Mouse (Mus musculus) heart, adult 18-20 months (tissue): ENCODE measurements around the gene Hnrnpul2. TPM values are rescaled to one million over a fixed set of nuclear protein-coding genes. Genes with fewer than 3 reads are reported as not detected.
A peak's percentile ranks its signal among the peaks of the same experiment; 100 is the strongest.
"Not testable (repeated sequence)": the region's sequence is repeated elsewhere in the genome, so short reads cannot be mapped to it uniquely, and the experiment has no call there.

ENCODE experiments used
- DNase-seq, 2 experiments: peaks; one replicate each; pipeline ENCODE4 v3.0.0; 2021 to 2022; ENCODE audit warnings: mixed read lengths in 1 of 2
- total RNA-seq, 2 experiments: library from RNA; stranded (reverse); gene quantifications; 2 replicates each; pipeline ENCODE4 v1.2.3; 2021

The Hnrnpul2 gene
- total RNA-seq, 2 experiments from 2014 or later: 47.2 to 47.4 TPM

DNA sequence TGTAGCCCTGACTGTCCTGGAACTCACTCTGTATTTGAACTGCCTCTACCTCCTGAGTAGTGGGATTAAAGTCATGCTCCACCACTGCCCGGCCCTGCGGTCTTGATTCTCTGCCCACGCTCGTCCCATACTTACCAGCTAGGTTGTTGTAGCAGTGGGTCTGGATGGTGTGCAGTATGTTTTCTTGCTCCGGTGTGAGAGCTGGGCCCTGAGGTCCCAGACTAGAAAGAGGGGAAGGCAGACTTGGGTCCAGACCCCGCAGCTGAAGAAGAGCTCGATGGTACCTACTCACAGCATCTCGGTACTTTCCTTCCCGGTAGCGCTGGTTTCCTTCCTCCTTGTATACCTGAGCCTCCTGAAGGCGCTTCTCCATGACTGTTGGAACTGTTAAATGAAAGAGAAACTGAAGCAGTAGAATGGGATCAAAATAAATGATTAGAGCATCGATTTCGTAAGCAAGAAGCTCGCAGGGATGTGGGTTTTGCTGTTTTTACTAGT is 1.5 kb upstream of the Hnrnpul2 start:
- DNase-seq: no peak

DNA sequence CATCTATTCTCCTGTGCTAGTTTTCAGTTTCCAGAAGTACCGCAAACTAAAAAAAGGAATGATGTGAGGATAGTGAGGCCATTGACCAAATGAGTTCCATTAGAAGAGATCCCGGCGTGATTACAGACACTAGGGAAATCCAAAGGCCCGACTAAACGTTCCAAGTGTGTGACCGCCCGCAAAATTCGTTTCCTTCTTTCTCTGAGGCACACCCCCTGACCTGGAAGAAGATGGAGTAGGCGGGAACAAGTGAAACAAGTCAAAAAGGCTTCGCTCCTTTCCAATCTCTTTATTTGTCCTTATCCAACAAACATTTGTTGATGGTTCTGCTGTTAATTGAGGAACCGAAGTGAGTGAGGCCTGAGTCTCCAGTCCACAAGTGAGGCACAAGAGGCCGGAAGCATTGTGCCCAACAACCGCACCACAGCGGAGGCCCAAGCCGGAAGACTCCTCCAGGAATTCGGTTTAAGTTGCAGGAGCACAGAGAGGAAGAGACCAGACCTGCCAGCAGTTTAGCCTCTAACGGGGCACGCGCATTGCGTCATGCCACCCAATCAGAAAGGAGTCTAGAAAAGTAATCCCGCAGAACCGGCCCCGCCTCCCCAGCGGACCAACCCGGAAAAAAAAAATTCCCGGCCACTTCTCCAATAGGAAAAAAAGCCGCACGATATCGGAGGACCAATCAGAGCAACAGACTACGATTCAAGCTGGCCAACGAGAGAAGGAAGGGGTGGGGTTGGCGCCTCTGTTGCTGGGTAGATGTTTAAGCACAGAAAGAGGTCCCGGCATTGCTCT is 812 bp upstream of the Hnrnpul2 start, which contains the start of gene Ttc9c:
Gene Ttc9c (minus strand): TSS at position 533 of the 795 bp plus-strand sequence.
- peak; percentile 96 to 99 for DNase-seq

DNA sequence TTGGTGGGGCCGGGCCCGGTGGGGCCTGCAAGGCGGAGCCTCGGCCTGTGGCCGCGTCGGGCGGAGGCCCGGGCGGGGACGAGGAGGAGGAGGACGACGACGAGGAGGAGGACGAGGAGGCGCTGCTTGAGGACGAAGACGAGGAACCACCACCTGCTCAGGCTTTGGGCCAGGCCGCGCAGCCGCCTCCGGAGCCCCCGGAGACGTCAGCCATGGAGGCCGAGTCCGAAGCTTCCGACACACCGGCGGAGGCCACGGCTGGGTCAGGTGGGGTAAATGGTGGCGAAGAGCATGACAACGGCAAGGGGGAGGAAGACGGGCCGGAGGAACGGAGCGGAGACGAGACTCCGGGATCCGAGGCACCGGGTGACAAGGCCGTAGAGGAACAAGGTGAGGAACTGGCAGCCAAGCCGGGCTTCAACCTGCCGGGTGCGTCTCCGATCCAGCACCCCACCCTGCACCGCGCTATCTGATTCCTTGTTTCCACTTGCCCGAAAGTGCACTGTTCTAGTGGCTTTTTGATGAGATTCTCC is 680 bp downstream of the Hnrnpul2 start:
- no peak for DNase-seq

DNA sequence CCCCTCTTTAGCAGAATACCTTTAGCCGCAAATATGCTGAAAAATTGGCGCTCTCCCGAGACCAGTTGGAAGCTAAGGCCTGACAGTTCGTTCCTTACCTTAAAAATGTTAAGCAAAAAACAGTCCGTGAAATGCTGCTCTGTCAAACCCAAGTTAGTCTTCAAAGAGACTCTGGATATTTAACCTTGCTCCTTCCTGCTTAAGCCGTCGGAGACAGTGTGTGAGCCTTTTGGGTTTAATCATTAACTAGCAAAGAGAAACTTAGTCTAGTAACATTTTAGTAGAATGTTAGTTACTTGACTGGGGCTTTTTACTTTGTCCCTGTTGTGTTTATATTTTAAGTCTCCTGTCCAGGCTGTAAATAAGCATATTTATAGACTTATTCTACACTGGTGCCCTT is 1.3 kb downstream of the Hnrnpul2 start:
- DNase-seq: no peak

DNA sequence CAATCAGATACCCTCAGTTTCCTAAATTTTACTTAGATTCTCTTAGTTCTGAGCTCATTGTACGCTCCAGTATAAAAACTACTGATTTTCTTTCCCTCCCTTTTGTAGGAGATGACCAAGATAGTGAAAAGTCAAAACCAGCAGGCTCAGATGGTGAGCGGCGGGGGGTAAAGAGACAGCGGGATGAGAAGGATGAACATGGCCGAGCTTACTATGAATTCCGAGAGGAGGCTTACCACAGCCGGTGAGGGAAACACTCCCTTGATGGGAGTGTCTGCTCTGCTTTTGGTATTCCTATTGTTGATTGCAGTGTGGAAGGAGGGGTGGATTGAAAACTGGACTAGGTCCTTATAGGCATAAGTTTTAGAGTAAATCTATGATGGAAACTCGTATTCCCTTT is 2.9 kb downstream of the Hnrnpul2 start:
- no peak for DNase-seq

DNA sequence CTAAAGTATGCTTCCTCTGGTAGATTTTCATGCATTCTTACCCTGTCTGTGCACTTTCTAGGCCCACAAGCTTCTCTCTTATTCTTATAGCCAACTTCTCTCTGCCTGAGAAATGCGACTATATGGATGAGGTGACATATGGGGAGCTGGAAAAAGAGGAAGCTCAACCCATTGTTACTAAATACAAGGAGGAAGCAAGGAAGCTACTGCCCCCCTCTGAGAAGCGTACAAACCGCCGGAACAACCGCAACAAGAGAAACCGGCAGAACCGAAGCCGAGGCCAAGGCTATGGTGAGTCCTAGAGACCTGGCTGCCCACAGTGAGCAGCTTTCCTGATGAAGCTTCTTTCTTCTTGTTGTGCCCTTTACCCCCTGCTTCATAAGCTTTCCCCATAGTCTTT is 9.8 kb downstream of the Hnrnpul2 start, which contains the start of gene AC129217.1:
Gene AC129217.1 (plus strand): TSS at position 114 of the 400 bp plus-strand sequence.
- peak in 1 of 2 experiments; percentile 47 for DNase-seq

DNA sequence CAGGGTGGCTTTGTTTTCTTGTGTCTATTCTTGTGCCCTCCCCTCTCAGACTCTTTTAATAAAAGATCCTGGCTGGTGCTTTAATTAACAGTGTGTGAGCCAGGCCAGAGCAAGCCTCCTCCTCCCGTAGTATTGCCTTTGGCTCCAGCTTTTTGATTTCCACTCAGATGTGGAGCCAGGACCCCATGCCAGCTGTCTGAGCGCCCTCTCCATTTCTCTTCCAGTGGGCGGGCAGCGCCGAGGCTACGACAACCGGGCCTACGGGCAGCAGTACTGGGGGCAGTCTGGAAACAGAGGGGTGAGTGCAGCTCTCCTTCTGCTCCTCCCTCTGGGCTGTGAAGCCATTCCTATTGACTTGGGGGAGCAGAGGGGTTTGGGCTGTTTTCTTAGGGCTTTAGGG is 10.9 kb downstream of the Hnrnpul2 start:
- no peak for DNase-seq

DNA sequence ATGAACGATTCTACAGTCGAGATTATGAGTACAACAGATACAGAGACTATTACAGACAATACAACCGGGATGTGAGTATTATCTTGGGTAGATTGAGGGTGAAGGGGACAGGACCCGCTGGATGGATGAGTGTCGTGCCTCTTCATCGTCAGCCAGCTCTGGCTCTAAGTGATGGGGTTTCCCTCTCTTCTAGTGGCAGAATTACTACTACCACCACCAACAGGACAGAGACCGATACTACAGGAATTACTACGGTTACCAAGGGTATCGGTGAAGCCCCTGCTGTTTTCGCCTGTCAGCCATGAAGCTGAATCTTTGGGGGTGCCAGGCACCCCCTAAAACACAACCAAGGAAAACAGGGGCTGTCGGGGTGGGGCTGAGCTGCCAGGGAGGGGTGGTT is 11.5 kb downstream of the Hnrnpul2 start:
- no peak for DNase-seq

DNA sequence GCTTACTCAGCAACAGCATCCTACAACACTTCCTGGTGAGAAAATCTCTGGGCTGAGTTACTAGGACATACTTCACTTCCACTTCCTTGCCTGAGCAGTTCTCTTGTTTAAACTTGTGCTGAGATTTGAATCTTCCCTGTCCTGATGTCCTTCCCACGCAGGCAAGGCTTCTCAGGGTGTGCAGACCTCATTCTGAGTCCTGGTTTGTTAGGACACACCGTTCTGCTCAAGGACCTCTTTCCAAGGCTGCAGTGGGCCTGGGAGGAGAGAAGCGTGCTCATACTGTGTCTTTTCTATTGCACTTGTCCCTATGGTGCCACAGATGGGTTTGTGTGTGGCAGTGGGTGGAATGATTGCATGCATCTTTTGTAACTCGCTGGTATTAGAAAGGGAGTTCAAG is 13.2 kb downstream of the Hnrnpul2 start:
- no peak for DNase-seq

DNA sequence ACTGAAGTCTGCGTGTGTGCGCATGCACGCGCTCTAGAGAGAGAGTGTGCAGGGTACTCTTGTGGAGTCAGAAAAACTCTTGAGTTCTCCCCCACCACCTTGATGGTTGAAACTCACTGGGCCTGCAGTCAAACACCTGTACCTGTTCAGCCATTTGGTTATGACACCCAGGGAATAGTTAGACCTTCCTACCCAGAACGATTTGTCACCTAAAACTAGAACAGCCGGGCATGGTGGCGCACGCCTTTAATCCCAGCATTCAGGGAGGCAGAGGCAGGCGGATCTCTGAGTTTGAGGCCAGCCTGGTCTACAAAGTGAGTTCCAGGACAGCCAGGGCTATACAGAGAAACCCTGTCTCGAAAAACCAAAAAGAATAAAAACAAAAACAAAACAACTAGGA is 16.5 kb downstream of the Hnrnpul2 start:
- not testable (repeated sequence) for DNase-seq

DNA sequence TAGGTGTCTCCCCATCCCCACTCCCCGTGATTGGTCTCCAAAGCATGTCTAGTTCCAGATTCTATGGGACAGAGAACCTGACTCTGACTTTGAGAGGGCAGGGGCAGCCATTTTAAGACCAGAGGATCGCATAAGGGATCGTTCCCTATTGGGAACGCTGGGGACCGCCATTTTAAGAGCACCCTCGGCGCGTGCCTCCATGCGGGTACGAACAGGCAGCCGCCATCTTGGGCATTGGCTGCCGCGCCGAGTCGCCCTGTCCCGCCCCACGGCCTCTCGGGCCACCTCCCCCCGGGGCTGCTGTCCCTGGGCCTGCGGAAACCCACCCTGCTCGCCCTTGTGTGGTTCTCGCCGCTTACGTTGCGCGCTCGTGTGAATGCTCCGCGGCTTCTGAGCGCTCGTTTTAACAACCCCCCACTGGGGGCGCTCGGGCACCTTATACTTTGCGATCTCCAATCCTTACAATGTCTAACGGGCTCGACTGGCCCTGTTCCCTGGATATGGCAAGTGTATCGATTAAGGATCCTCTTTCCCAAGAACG is 17.5 kb downstream of the Hnrnpul2 start, which contains the start of gene Bscl2:
Gene Bscl2 (plus strand): TSS at position 217 of the 541 bp plus-strand sequence.
- peak; percentile 85 to 91 for DNase-seq

DNA sequence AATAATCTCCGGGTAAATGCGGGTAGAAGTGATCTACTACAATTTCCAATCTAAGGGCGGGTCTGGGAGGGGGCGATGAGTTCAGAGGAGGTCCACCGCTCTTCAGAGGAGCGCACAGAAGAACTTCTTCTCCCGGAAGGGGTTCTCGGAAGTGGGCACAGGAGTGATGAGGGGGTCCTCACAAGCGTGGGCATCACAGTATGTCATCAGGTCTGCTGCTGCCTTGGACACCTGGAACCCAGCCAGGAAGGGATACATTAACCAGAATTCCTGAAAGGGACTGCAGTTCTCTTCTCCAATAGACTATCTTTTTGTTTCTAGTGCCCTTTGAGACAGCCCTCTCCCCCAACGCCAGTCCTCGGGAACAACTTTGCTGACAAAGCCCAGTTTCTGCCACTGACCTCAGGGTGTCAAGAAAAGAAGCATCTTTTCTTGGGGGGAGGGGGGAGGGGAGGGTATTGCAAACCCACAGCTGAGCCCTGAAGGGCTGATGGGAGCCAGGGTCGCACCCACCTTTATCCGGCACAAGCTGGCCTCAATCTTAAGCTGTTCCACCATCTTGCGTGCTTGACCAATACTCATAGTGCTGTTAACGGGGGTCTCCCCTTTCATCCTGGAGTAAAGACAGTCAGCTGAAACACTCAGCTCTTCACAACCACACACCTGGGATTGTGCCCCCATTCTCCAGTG is 18.4 kb downstream of the Hnrnpul2 start:
- peak; percentile 39 to 58 for DNase-seq

DNA sequence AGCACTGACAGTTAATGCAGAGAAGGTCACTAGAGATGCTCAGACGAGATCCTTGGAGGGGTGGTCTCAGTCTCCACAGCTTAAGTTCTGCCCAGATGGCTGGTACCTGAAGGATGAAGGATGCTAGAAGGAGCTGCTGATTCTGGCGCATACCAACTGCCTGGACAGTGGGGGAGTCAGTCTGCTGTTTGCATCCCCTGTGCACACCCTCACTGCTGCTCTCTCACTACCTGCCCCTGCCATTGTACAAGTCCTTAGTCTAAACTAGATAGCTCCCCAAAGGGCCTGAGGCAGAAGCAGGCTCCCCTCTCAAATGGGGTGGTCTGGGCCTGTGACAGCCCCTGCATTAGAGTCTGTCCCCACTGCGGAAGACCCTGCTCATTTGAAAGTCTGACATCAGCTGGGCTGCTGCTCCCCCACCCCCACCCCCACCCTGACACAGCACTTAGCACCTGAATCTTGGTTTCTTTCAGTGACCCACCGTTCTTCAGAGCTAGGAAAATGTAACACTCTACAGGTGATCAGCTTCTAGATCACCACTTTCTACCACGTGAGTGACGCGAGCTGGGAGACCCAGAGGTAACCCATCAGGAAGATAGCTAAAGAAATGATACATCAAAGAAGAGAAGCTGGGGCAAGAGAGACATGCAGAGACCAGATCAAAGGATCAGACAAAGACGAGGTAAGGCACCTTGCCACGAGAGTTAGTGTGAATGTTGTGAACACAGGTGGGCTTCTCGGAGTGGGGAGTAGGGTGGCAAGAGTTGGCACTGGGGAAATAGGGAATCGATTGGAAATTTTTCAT is 19.5 kb downstream of the Hnrnpul2 start, which contains the start of gene Gng3:
Gene Gng3 (minus strand): TSS at position 92 of the 805 bp plus-strand sequence.
- DNase-seq: no peak

DNA sequence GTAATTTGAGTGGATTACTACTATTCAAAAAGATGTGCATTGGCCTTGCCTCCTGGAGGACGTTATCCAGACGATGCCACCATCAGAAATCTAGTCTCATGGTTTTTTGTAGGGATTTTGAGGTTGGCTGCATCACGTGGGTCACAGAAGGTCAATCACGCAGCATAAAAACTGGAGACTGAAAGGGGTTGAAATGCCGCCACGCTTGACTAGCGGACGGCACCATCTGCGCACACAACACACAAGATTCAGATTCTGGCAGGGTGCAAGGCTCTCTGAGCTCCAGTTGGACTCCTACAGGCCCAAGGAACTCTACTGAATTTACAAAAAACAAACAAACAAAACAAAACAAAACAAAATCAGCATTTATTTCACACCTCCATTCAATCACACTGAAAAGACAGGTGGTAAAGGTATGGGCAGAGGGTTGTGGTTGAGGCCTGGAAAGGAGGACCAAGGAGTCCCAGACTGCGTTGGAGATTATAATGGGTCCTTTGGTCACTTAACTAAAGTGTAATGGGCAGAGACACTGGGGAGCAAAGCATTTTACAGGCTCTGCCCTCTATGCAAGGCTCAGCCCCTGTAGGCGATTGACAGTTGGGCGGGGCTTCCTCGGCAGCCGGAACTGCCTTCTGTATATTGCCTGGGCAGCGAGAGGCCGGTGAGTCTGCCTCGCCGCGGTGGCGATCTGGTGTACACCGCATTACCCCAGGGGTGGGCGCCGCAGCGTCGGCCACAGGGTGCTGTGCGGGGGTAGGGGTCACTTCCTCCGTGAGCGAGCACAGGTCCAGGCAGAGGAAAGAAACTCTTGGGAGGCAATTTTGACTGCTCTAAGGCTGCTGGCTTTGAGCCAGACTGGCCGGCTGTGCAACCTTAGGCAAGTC is 20.3 kb downstream of the Hnrnpul2 start:
- DNase-seq: peak; percentile 83 to 86

DNA sequence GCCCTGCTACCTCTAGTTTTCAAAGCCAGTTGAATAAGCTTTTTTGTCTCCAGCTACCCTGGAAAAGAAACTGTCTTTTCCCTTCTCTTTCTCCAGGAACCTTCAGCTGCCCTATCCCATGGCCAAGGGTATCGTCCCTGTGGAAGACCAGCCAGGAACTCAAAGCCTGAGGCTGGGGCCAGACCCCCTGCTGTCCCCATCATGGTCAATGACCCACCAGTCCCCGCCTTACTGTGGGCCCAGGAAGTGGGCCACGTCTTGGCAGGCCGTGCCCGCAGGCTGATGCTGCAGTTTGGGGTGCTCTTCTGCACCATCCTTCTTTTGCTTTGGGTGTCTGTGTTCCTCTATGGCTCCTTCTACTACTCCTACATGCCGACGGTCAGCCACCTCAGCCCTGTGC is 21.2 kb downstream of the Hnrnpul2 start:
- DNase-seq: no peak

DNA sequence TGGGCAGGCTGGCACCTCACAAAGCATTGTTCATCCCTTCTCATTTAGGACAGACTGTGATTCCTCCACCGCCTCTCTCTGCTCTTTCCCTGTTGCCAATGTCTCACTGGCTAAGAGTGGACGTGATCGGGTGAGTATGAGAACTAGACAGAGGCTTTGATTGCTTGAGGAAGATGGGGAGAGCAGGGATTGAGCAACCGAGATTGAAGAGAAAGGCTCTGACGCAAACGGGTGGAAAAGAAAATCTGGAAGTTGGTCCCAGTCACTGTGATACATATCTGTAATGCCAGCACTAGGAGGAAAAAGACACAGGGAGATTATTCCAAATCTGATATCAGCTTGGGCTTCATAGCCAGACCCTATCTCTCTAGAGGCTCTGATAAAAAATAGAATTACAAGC is 23.2 kb downstream of the Hnrnpul2 start:
- peak; percentile 43 to 45 for DNase-seq

DNA sequence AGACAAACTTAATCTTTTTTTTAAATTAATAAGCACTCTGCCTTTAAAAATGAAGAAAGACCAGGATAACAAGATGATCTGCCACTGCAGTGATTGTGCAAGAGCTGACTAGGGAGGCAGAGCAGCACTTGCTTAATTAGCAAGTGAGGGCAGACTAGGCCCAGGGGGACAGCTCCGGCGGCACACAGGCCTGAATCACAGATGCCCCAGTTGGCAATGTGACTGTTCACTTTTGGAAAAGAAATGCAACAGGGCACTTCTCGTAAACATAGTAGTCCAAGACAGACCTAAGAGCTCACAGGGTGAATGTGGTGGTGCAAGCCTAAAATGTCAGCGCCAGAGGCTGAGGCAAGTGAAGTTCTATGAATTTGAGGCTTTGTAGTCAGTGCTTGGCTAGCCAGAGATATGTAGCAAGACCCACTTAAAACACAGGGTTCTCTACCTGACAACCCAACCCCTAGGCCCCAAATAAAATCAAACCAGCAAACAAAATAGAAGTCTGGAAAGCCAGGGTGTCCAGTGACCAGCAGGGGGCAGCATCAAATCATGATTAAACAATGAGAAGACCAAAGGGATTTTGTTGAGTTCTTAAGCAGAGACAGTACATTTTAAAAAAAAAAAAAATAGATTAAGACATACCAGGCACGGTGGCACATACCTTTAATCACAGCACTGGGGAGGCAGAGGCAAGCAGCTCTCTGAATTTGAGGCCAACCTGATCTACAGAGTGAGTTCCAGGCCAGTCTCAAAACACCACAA is 24.7 kb downstream of the Hnrnpul2 start:
- DNase-seq: peak; percentile 69 to 94

DNA sequence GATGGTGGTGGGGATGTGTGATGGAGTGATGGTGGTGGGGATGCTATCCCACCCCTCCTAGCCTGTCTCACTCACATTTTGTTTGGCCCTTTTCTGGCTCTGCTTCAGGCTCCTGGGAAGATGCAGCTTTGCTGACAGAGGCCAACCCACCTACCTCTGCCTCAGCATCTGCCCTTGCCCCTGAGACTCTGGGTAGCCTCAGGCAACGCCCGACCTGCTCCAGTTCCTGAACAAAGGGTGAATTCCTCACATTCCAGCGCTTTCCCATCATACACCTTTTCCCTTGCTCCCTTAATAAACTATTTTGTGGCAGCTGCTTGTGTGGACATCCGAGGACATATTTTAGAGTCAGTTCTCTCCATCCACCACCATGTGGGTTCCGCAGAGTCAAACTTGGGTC is 28.5 kb downstream of the Hnrnpul2 start:
- no peak for DNase-seq

DNA sequence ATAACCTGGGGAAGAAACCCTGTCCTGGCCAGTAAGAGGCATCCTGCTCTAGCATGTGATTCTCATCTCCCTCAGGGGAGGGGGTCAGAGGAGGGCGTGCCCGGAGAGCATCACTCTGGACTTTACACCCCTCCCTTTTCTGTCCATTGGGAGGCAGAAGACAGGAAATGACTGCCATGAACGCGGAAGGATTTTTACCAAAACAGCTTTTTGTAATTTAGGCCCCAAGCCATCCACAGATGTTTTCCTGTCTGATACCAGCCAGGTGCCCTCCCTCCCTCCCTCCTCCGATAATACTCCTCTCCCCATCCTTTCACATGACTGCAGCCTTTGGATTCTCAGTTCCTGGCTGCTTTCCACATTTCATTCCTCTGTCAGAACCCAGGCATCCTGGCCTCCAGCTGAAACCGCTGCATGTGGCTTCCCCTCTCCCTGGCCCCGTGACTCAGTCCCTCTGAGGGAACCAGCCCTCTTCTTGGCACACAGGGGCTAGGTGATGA is 30.6 kb downstream of the Hnrnpul2 start, which contains the start of gene Lrrn4cl:
Gene Lrrn4cl (plus strand): TSS at position 367 of the 500 bp plus-strand sequence.
- DNase-seq: peak; percentile 47 to 72
